Mouse (Mus musculus) midbrain, embryonic 16.5 days (tissue): ENCODE results near the gene Etfbkmt. TPM values are rescaled to one million over a fixed set of nuclear protein-coding genes. Genes with fewer than 3 reads are reported as not detected.
"Not testable (repeated sequence)": the region's sequence is repeated elsewhere in the genome, so short reads cannot be mapped to it uniquely, and the experiment has no call there.

Experiments used
- ATAC-seq: fragments of 200-750 bp; cut with Nextera tagmentation; 2 replicates; pipeline ENCODE4 v1.8.0; 2017; ENCODE audit warnings: moderate TSS enrichment
- H3K27ac ChIP-seq: fragments of 300-500 bp; sonication (generic); 2 replicates; pipeline ENCODE4 v1.5.1; 2014; ENCODE audit warnings: mild to moderate bottlenecking, low read length, mixed read lengths
- H3K27me3 ChIP-seq: fragments of 300-500 bp; sonication (generic); 2 replicates; pipeline ENCODE4 v1.6.1; 2014; ENCODE audit warnings: low read depth, low read length, mixed read lengths; ENCODE audit not compliant: control insufficient read depth, insufficient read depth
- H3K36me3 ChIP-seq: fragments of 300-500 bp; sonication (generic); 2 replicates; pipeline ENCODE4 v1.6.1; 2014; ENCODE audit warnings: mild to moderate bottlenecking, low read length, moderate library complexity, mixed read lengths; ENCODE audit not compliant: control insufficient read depth, insufficient read depth
- H3K4me1 ChIP-seq: fragments of 300-500 bp; sonication (generic); 2 replicates; pipeline ENCODE4 v1.6.1; 2014; ENCODE audit warnings: mild to moderate bottlenecking, low read length, mixed read lengths; ENCODE audit not compliant: control insufficient read depth, insufficient read depth
- H3K4me2 ChIP-seq: fragments of 300-500 bp; sonication (generic); 2 replicates; pipeline ENCODE4 v1.6.1; 2014; ENCODE audit warnings: mild to moderate bottlenecking, low read length, mixed read lengths
- H3K4me3 ChIP-seq: fragments of 300-500 bp; sonication (generic); 2 replicates; pipeline ENCODE4 v1.5.1; 2014; ENCODE audit warnings: low read depth, mild to moderate bottlenecking, low read length, moderate library complexity, mixed read lengths
- H3K9ac ChIP-seq: fragments of 300-500 bp; sonication (generic); 2 replicates; pipeline ENCODE4 v1.6.1; 2014; ENCODE audit warnings: low read depth, low read length, mixed read lengths
- H3K9me3 ChIP-seq: fragments of 300-500 bp; sonication (generic); replicated peaks from 2 replicates; pipeline ENCODE4 v1.6.1; 2014; ENCODE audit warnings: mild to moderate bottlenecking, low read length, mixed read lengths; ENCODE audit not compliant: control insufficient read depth, poor library complexity, severe bottlenecking
- WGBS: fragments of 180-500 bp; shearing (Covaris S2); extraction: QIAGEN DNeasy Blood & Tissue Kit; methylation state at CpG from one replicate; pipeline ENCODE4 v1.1.7; 2014; 5-methylcytosine and 5-hydroxymethylcytosine counted together
- polyA plus RNA-seq: library from polyadenylated mRNA; unstranded; fragments of >200 nt; fragmentation: Nextera tagmentation; extraction: Ambion mirVana; gene quantifications from 2 replicates; pipeline ENCODE4 v1.2.1, GENCODE M21; 2015

Gene Etfbkmt
- polyA plus RNA-seq, 1 experiment from 2014 or later: 7.9 TPM

DNA sequence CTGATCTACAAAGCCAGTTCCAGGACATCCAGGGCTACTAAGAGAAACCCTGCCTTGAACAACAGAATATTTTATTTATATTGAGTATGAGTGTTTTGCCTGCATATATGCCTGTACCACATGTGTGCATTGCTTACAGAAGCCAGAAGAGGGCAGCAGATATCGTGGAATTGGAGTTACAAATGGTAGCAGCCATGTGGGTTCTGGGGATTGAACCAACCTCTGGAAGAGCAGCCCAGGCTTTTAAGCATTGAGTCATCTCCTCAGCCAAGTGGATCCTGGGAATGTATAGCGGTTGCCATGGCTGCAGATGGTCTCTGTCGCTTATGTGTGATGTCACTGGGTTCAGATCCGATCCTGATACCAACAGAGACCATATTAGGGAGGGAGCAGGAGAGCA lies 13.0 kb upstream of the Etfbkmt start:
- ATAC-seq: no peak
- H3K4me1 ChIP-seq: no peaks in the 10 kb centered on the region
- no peak overlapping the region for H3K27ac ChIP-seq
- H3K36me3 ChIP-seq: no peaks in the 10 kb centered on the region
- H3K9ac ChIP-seq: no peak overlapping the region
- no peak overlapping the region for H3K4me3 ChIP-seq
- no peaks in the 10 kb centered on the region for H3K27me3 ChIP-seq
- no peaks in the 10 kb centered on the region for H3K9me3 ChIP-seq
- no peak overlapping the region for H3K4me2 ChIP-seq
- 72% methylated on average over 4 of the region's 4 CpGs for WGBS

DNA sequence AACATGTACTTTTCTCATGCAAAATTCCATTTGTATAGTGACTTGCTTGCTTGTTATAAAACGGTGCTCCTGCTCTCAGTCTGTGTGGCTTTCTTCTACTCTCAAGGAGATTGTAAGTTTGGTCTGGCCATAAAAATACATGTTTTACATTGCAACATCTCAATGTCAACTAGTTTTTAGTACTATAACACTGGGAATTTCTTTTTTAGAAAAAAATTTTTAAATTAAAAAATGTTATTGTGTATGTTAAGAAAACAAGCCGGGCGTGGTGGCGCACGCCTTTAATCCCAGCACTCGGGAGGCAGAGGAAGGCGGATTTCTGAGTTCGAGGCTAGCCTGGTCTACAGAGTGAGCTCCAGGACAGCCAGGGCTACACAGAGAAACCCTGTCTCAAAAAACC lies 9.8 kb upstream of the Etfbkmt start, which contains the start of gene Gm10203:
Gm10203 (plus strand) TSS at position 301 of the 400 bp plus-strand sequence.
- not testable (repeated sequence) for ATAC-seq, H3K4me3 ChIP-seq, H3K36me3 ChIP-seq, H3K27me3 ChIP-seq, H3K9ac ChIP-seq, H3K9me3 ChIP-seq, H3K4me2 ChIP-seq, H3K27ac ChIP-seq, H3K4me1 ChIP-seq
- WGBS: 83% methylated on average over 8 of the region's 8 CpGs

- H3K27ac ChIP-seq: no peak overlapping the region
- no peak overlapping the region for H3K4me3 ChIP-seq
- H3K36me3 ChIP-seq: no peaks in the 10 kb centered on the region
- H3K4me1 ChIP-seq: no peaks in the 10 kb centered on the region
- no peak overlapping the region for H3K4me2 ChIP-seq
- no peaks in the 10 kb centered on the region for H3K9me3 ChIP-seq
- H3K9ac ChIP-seq: no peak overlapping the region
- WGBS: 9% methylated on average over 3 of the region's 3 CpGs
- no peak for ATAC-seq
- H3K27me3 ChIP-seq: no peaks in the 10 kb centered on the region
These were observed 8.5 kb upstream of the Etfbkmt start for GRCm38 (mm10) chr6:149131111-149131510.

DNA sequence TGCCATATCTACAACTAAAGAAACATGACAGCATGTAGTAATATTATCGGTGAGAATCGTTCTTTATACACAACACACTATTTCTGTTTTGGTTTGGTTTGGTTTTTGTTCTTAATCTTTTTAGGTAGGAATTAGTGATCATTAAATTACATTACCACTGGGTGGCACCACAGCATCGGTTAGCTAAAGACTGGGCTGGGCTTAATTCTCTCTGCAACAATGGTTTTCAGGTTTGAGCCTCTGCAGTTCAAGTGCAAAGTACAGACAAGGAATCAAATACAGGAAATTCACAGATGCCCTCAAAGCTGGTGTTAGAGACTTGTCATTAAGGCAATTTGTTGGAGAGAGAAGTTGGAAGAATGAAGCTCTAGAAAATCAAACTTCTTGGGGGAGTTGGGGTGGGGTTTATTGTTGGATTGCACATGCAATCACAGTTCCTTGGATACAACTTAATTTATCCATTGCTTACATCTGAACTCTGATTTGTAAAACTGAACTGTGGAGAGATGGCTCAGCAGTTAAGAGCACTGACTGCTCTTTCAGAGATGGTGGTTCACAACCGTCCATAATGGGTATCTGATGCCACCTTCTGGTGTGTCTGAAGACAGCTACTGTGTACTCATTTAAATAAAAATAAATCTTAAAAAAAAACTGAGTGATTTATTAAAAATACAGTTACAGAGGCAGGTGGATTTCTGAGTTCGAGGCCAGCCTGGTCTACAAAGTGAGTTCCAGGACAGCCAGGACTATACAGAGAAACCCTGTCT lies 7.2 kb upstream of the Etfbkmt start:
- H3K9me3 ChIP-seq: no peaks in the 10 kb centered on the region
- H3K27me3 ChIP-seq: no peaks in the 10 kb centered on the region
- no peaks in the 10 kb centered on the region for H3K4me1 ChIP-seq
- 27% methylated on average over 5 of the region's 5 CpGs for WGBS
- H3K27ac ChIP-seq: no peak overlapping the region
- H3K36me3 ChIP-seq: no peaks in the 10 kb centered on the region
- no peak overlapping the region for H3K9ac ChIP-seq
- ATAC-seq: peak; percentile 73; the same call in 1 of the 2 replicates
- no peak overlapping the region for H3K4me3 ChIP-seq
- H3K4me2 ChIP-seq: no peak overlapping the region

DNA sequence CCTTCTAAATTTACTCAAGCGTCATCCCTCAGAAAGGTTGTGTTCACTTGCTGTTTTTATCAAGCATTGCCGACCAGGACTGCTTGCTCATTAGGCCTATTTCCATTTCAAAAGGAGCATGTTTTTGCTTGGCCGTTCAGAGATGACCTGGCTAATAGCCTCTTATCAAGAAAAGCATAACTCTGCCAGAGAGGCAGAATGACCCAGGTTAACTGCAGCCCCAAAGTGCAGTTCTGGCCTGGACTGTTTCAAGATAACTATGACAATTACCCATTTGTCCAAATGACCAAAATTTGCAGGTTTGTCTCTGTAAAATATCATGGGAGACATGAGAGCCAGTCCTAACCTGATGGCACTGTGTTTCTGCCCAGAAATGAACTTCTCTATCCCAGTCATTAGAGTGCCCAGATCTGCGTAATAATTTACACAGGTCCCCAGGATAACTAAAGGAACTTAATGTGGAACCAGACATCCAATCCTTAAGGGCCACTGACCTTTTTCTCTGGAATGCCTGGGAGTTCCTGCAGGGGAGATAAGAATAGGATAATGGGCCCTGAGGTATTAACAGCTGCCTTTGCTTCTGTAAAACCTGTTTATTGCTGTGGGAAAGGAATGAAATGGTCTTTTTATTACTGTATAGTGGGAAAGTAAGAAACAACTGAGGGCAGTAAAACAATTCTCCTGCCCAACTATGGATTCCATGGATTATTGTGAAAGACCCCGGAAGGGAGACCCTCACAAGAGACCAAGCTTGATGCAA lies 5.1 kb upstream of the Etfbkmt start:
- no peak overlapping the region for H3K27ac ChIP-seq
- H3K4me3 ChIP-seq: no peak overlapping the region
- H3K9me3 ChIP-seq: no peaks in the 10 kb centered on the region
- WGBS: 23% methylated on average over 5 of the region's 5 CpGs
- no peak for ATAC-seq
- no peaks in the 10 kb centered on the region for H3K36me3 ChIP-seq
- H3K27me3 ChIP-seq: no peaks in the 10 kb centered on the region
- no peaks in the 10 kb centered on the region for H3K4me1 ChIP-seq
- H3K4me2 ChIP-seq: no peak overlapping the region
- no peak overlapping the region for H3K9ac ChIP-seq

DNA sequence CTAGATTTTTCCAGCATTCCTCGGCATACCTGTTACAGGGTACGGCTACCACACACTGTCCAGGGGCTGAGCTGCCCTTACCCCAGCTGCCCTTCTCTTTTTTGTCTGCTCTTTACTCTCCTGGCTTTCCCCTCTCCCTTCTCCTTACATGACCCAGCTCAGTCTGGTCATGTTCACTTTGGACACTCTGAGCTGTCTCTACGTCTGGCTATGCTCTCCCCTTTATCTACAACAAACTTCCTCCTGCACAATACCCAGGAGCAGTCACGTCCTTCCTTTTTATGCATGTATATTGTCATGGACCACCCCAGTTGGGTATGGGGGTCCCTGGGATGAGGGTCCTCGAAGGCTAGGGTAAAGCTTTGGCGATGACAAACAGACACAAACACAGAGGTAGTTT lies 4.0 kb upstream of the Etfbkmt start:
- Histone ChIP-seq H3K9ac (no peak overlapping the region), H3K9me3 (no peaks in the 10 kb centered on the region), H3K27ac (no peak overlapping the region), H3K4me1 (no peaks in the 10 kb centered on the region), H3K4me3 (no peak overlapping the region), H3K27me3 (no peaks in the 10 kb centered on the region), H3K36me3 (no peaks in the 10 kb centered on the region), H3K4me2 (no peak overlapping the region)
- no peak for ATAC-seq
- 80% methylated on average over 6 of the region's 6 CpGs for WGBS

DNA sequence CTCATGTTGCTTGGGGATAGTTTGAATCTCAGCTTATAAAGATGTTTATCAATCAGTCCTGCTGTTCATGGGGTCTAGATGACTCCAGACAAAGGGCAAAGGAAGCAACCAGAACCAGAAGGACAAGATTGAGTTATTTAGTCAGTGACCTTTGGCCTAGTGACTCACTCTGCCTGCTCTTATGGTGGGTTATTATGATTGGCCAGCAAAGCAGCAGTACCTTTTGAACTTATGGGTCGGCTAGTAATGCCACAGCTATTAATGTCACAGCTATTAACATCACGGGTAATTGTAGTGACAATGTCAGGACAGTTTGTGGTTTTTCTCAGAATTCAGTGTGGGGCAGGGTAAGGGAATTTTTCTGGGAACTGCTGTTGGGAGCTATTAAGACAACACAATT lies 1.7 kb upstream of the Etfbkmt start:
- ATAC-seq: no peak
- Histone ChIP-seq H3K36me3 (no peaks in the 10 kb centered on the region), H3K4me1 (peaks cover 8% of the 10 kb centered on the region), H3K4me2 (no peak overlapping the region), H3K27me3 (no peaks in the 10 kb centered on the region), H3K27ac (no peak overlapping the region), H3K4me3 (no peak overlapping the region), H3K9ac (no peak overlapping the region), H3K9me3 (no peaks in the 10 kb centered on the region)
- WGBS: 90% methylated on average over 2 of the region's 2 CpGs

- H3K9ac ChIP-seq: no peak overlapping the region
- H3K27ac ChIP-seq: no peak overlapping the region
- no peaks in the 10 kb centered on the region for H3K9me3 ChIP-seq
- WGBS: 96% methylated on average over 3 of the region's 3 CpGs
- ATAC-seq: no peak
- H3K27me3 ChIP-seq: no peaks in the 10 kb centered on the region
- no peak overlapping the region for H3K4me2 ChIP-seq
- no peak overlapping the region for H3K4me3 ChIP-seq
- H3K4me1 ChIP-seq: peaks cover 8% of the 10 kb centered on the region
- H3K36me3 ChIP-seq: no peaks in the 10 kb centered on the region
These were observed 638 bp upstream of the Etfbkmt start for GRCm38 (mm10) chr6:149139011-149139410.
